Mouse (Mus musculus) layer of hippocampus, postnatal 14 days (tissue): ENCODE measurements around the gene Tcta. TPM values are rescaled to one million over a fixed set of nuclear protein-coding genes. Genes with fewer than 3 reads are reported as not detected.
"Not testable (repeated sequence)": the region's sequence is repeated elsewhere in the genome, so short reads cannot be mapped to it uniquely, and the experiment has no call there.

Experiments
- DNase-seq, 2 experiments: peaks; one replicate each; pipeline ENCODE4 v3.0.0; 2021 to 2022; ENCODE audit warnings: low spot score in 2 of 2, mixed read lengths in 1 of 2
- total RNA-seq, 2 experiments: library from RNA; stranded (reverse); gene quantifications; 2 replicates each; pipeline ENCODE4 v1.2.3; 2021

Gene Tcta
- total RNA-seq, 2 experiments from 2014 or later = 45.3 to 46.8 TPM

GRCm38 (mm10) chr9:108318462-108318861 lies 12.5 kb upstream of the Tcta start:
- no peak for DNase-seq

GRCm38 (mm10) chr9:108317572-108317971 lies 11.6 kb upstream of the Tcta start:
- DNase-seq = no peak

- DNase-seq = no peak
Measured at GRCm38 (mm10) chr9:108308141-108308540, 2.2 kb upstream of the Tcta start.

GRCm38 (mm10) chr9:108307021-108307807 lies 1.3 kb upstream of the Tcta start:
- no peak for DNase-seq

- DNase-seq = no peak
Measured at GRCm38 (mm10) chr9:108306571-108306980, 616 bp upstream of the Tcta start.

GRCm38 (mm10) chr9:108305170-108305569 lies 790 bp downstream of the Tcta start:
- no peak for DNase-seq

GRCm38 (mm10) chr9:108304716-108305115 lies 1.2 kb downstream of the Tcta start:
- DNase-seq = no peak

- no peak for DNase-seq
Measured at GRCm38 (mm10) chr9:108301853-108302252, 4.1 kb downstream of the Tcta start.

- DNase-seq = no peak
Measured at GRCm38 (mm10) chr9:108296453-108297355, 9.3 kb downstream of the Tcta start, which contains the start of gene Amt. TSS of gene Amt (plus strand) at chr9:108296853.

GRCm38 (mm10) chr9:108290773-108291172 lies 15.2 kb downstream of the Tcta start:
- DNase-seq = no peak

- peak; percentile 90 to 98 for DNase-seq
Measured at GRCm38 (mm10) chr9:108290016-108290750, 15.8 kb downstream of the Tcta start, which contains the start of gene Nicn1. TSS of gene Nicn1 (plus strand) at chr9:108290429.

- DNase-seq = no peak
Measured at GRCm38 (mm10) chr9:108289347-108289746, 16.6 kb downstream of the Tcta start.

GRCm38 (mm10) chr9:108287526-108288238 lies 18.3 kb downstream of the Tcta start:
- not testable (repeated sequence) for DNase-seq

GRCm38 (mm10) chr9:108284410-108284809 lies 21.6 kb downstream of the Tcta start:
- peak; percentile 42 to 72 for DNase-seq

- DNase-seq = peak in 1 of 2 experiments; percentile 52
Measured at GRCm38 (mm10) chr9:108280071-108280828, 25.7 kb downstream of the Tcta start.

GRCm38 (mm10) chr9:108278697-108279450 lies 27.1 kb downstream of the Tcta start:
- DNase-seq = no peak

- DNase-seq = no peak
Measured at GRCm38 (mm10) chr9:108275331-108275659, 30.7 kb downstream of the Tcta start.

- DNase-seq = no peak
Measured at GRCm38 (mm10) chr9:108274476-108275330, 31.3 kb downstream of the Tcta start.
